Mouse (Mus musculus): Measurements from ENCODE around the gene Dus2.
"Not testable (repeated sequence)": the region's sequence is repeated elsewhere in the genome, so short reads cannot be mapped to it uniquely, and the experiment has no call there.

Dus2 gene

GRCm38 (mm10) chr8:105990856-105991387, at the start of gene Dus2:
Gene Dus2 (plus strand): TSS chr8:105991337.
- DNase-seq (ENCODE audit: low spot score in 2 of 2): peak; percentile 76 to 78

GRCm38 (mm10) chr8:105942026-105942425, 49.1 kb upstream of the Dus2 start:
- no peak for DNase-seq (ENCODE audit: low spot score in 2 of 2)

GRCm38 (mm10) chr8:105942542-105942941, 48.6 kb upstream of the Dus2 start:
- no peak for DNase-seq (ENCODE audit: low spot score in 2 of 2)

GRCm38 (mm10) chr8:105943321-105943739, 47.8 kb upstream of the Dus2 start, which contains the start of gene Lcat:
Gene Lcat (minus strand): TSS chr8:105943382.
- no peak for DNase-seq (ENCODE audit: low spot score in 2 of 2)

- DNase-seq (ENCODE audit: low spot score in 2 of 2): no peak
Observed at GRCm38 (mm10) chr8:105949350-105949749, 41.8 kb upstream of the Dus2 start.

- no peak for DNase-seq (ENCODE audit: low spot score in 2 of 2)
Observed at GRCm38 (mm10) chr8:105951057-105951659, 40.0 kb upstream of the Dus2 start.

- no peak for DNase-seq (ENCODE audit: low spot score in 2 of 2)
Observed at GRCm38 (mm10) chr8:105956556-105956955, 34.6 kb upstream of the Dus2 start.

- no peak for DNase-seq (ENCODE audit: low spot score in 2 of 2)
Observed at GRCm38 (mm10) chr8:105957813-105958212, 33.3 kb upstream of the Dus2 start.

GRCm38 (mm10) chr8:105959350-105959749, 31.8 kb upstream of the Dus2 start:
- DNase-seq (ENCODE audit: low spot score in 2 of 2): peak; percentile 86 to 88

- DNase-seq (ENCODE audit: low spot score in 2 of 2): no peak
Observed at GRCm38 (mm10) chr8:105961101-105961500, 30.0 kb upstream of the Dus2 start.

- no peak for DNase-seq (ENCODE audit: low spot score in 2 of 2)
Observed at GRCm38 (mm10) chr8:105961536-105961935, 29.6 kb upstream of the Dus2 start.

GRCm38 (mm10) chr8:105964506-105965265, 26.5 kb upstream of the Dus2 start:
- no peak for DNase-seq (ENCODE audit: low spot score in 2 of 2)

- DNase-seq (ENCODE audit: low spot score in 2 of 2): peak; percentile 58 to 61
Observed at GRCm38 (mm10) chr8:105965266-105965904, 25.8 kb upstream of the Dus2 start.

GRCm38 (mm10) chr8:105965905-105966341, 25.2 kb upstream of the Dus2 start, which contains the start of gene Slc12a4:
Gene Slc12a4 (minus strand): TSS chr8:105966097.
- peak; percentile 73 to 78 for DNase-seq (ENCODE audit: low spot score in 2 of 2)

GRCm38 (mm10) chr8:105966692-105967311, 24.3 kb upstream of the Dus2 start:
- DNase-seq (ENCODE audit: low spot score in 2 of 2): no peak

- DNase-seq (ENCODE audit: low spot score in 2 of 2): no peak
Observed at GRCm38 (mm10) chr8:105969367-105969766, 21.8 kb upstream of the Dus2 start.

GRCm38 (mm10) chr8:105971019-105971720, 20.0 kb upstream of the Dus2 start:
- no peak for DNase-seq (ENCODE audit: low spot score in 2 of 2)

- no peak for DNase-seq (ENCODE audit: low spot score in 2 of 2)
Observed at GRCm38 (mm10) chr8:105975363-105975762, 15.8 kb upstream of the Dus2 start.

GRCm38 (mm10) chr8:105979325-105979724, 11.8 kb upstream of the Dus2 start, which contains the start of gene Dpep3:
Gene Dpep3 (minus strand): TSS chr8:105979429.
- DNase-seq (ENCODE audit: low spot score in 2 of 2): no peak

- no peak for DNase-seq (ENCODE audit: low spot score in 2 of 2)
Observed at GRCm38 (mm10) chr8:105981146-105981545, 10.0 kb upstream of the Dus2 start.

- not testable (repeated sequence) for DNase-seq (ENCODE audit: low spot score in 2 of 2)
Observed at GRCm38 (mm10) chr8:105983406-105983805, 7.7 kb upstream of the Dus2 start.

Data from urinary bladder, adult 18-20 months (tissue).